Mouse (Mus musculus): ENCODE measurements around the gene Echs1. TPM values are rescaled to one million over a fixed set of nuclear protein-coding genes. Genes with fewer than 3 reads are reported as not detected.

Echs1 gene
- polyA plus RNA-seq, 1 experiment: 60.9 TPM

- H3K4me1 ChIP-seq (replicated peaks; ENCODE audit: control insufficient read depth, insufficient read depth, low read length): no peaks in the 10 kb centered on the region
- no peak for TF ChIP-seq CTCF (IDR thresholded peaks at IDR 0.05; ENCODE audit: borderline replicate concordance, control insufficient read depth, extremely low read depth, insufficient read depth, low read length, poor library complexity)
- no peak for TF ChIP-seq POLR2A (IDR thresholded peaks at IDR 0.05; ENCODE audit: control insufficient read depth, extremely low read depth, insufficient read depth, low read length, poor library complexity)
- H3K27me3 ChIP-seq (ENCODE audit: control insufficient read depth, insufficient read depth, low read length): peaks cover 2% of the 10 kb centered on the region; the same call in 1 of the 2 replicates
- H3K36me3 ChIP-seq (ENCODE audit: control insufficient read depth, insufficient read depth, low read length): no peaks in the 10 kb centered on the region
- no peak for DNase-seq
- no peak overlapping the region for H3K27ac ChIP-seq (ENCODE audit: control insufficient read depth, insufficient read depth, low read length)
- 66% methylated on average over 6 of the region's 6 CpGs for WGBS
- H3K4me3 ChIP-seq (ENCODE audit: control insufficient read depth, insufficient read depth, low read length): no peak overlapping the region
Measured at GRCm38 (mm10) chr7:140067397-140067796, 48.9 kb downstream of the Echs1 start.

- peak; percentile 61 for DNase-seq
- no peak overlapping the region for H3K4me3 ChIP-seq (ENCODE audit: control insufficient read depth, insufficient read depth, low read length)
- H3K4me1 ChIP-seq (replicated peaks; ENCODE audit: control insufficient read depth, insufficient read depth, low read length): 0 out of 2 replicates have a peak, but pooled peaks cover 5% of the 10 kb centered on the region
- TF ChIP-seq POLR2A (IDR thresholded peaks at IDR 0.05; ENCODE audit: control insufficient read depth, extremely low read depth, insufficient read depth, low read length, poor library complexity) (no peak), CTCF (IDR thresholded peaks at IDR 0.05; ENCODE audit: borderline replicate concordance, control insufficient read depth, extremely low read depth, insufficient read depth, low read length, poor library complexity) (no peak)
- H3K36me3 ChIP-seq (ENCODE audit: control insufficient read depth, insufficient read depth, low read length): no peaks in the 10 kb centered on the region
- no peak overlapping the region for H3K27ac ChIP-seq (ENCODE audit: control insufficient read depth, insufficient read depth, low read length)
- WGBS: 22% methylated on average over 7 of the region's 7 CpGs
- peaks cover 19% of the 10 kb centered on the region; the same call in 1 of the 2 replicates for H3K27me3 ChIP-seq (ENCODE audit: control insufficient read depth, insufficient read depth, low read length)
Measured at GRCm38 (mm10) chr7:140063092-140063491, 53.2 kb downstream of the Echs1 start.

GRCm38 (mm10) chr7:140062307-140062706 is 54.0 kb downstream of the Echs1 start:
- no peaks in the 10 kb centered on the region for H3K36me3 ChIP-seq (ENCODE audit: control insufficient read depth, insufficient read depth, low read length)
- peaks cover 23% of the 10 kb centered on the region; the same call in 1 of the 2 replicates for H3K27me3 ChIP-seq (ENCODE audit: control insufficient read depth, insufficient read depth, low read length)
- H3K4me3 ChIP-seq (ENCODE audit: control insufficient read depth, insufficient read depth, low read length): no peak overlapping the region
- H3K4me1 ChIP-seq (replicated peaks; ENCODE audit: control insufficient read depth, insufficient read depth, low read length): 0 out of 2 replicates have a peak, but pooled peaks cover 5% of the 10 kb centered on the region
- WGBS: 36% methylated on average over 11 of the region's 11 CpGs
- H3K27ac ChIP-seq (ENCODE audit: control insufficient read depth, insufficient read depth, low read length): no peak overlapping the region
- DNase-seq: no peak
- TF ChIP-seq CTCF (IDR thresholded peaks at IDR 0.05; ENCODE audit: borderline replicate concordance, control insufficient read depth, extremely low read depth, insufficient read depth, low read length, poor library complexity): no peak
- TF ChIP-seq POLR2A (IDR thresholded peaks at IDR 0.05; ENCODE audit: control insufficient read depth, extremely low read depth, insufficient read depth, low read length, poor library complexity): no peak

GRCm38 (mm10) chr7:140061832-140062130 is 54.5 kb downstream of the Echs1 start:
- H3K27me3 ChIP-seq (ENCODE audit: control insufficient read depth, insufficient read depth, low read length): peaks cover 28% of the 10 kb centered on the region; the same call in 1 of the 2 replicates
- no peak for DNase-seq
- H3K4me1 ChIP-seq (replicated peaks; ENCODE audit: control insufficient read depth, insufficient read depth, low read length): 0 out of 2 replicates have a peak, but pooled peaks cover 5% of the 10 kb centered on the region
- TF ChIP-seq POLR2A (IDR thresholded peaks at IDR 0.05; ENCODE audit: control insufficient read depth, extremely low read depth, insufficient read depth, low read length, poor library complexity): no peak
- TF ChIP-seq CTCF (IDR thresholded peaks at IDR 0.05; ENCODE audit: borderline replicate concordance, control insufficient read depth, extremely low read depth, insufficient read depth, low read length, poor library complexity): no peak
- no peak overlapping the region for H3K27ac ChIP-seq (ENCODE audit: control insufficient read depth, insufficient read depth, low read length)
- 14% methylated on average over 6 of the region's 6 CpGs for WGBS
- no peaks in the 10 kb centered on the region for H3K36me3 ChIP-seq (ENCODE audit: control insufficient read depth, insufficient read depth, low read length)
- no peak overlapping the region for H3K4me3 ChIP-seq (ENCODE audit: control insufficient read depth, insufficient read depth, low read length)

GRCm38 (mm10) chr7:140060936-140061831 is 55.1 kb downstream of the Echs1 start:
- DNase-seq: no peak
- H3K4me1 ChIP-seq (replicated peaks; ENCODE audit: control insufficient read depth, insufficient read depth, low read length): 0 out of 2 replicates have a peak, but pooled peaks cover 5% of the 10 kb centered on the region
- peaks cover 28% of the 10 kb centered on the region; the same call in 1 of the 2 replicates for H3K27me3 ChIP-seq (ENCODE audit: control insufficient read depth, insufficient read depth, low read length)
- TF ChIP-seq CTCF (IDR thresholded peaks at IDR 0.05; ENCODE audit: borderline replicate concordance, control insufficient read depth, extremely low read depth, insufficient read depth, low read length, poor library complexity) (no peak), POLR2A (IDR thresholded peaks at IDR 0.05; ENCODE audit: control insufficient read depth, extremely low read depth, insufficient read depth, low read length, poor library complexity) (no peak)
- no peak overlapping the region for H3K4me3 ChIP-seq (ENCODE audit: control insufficient read depth, insufficient read depth, low read length)
- 5% methylated on average over 47 of the region's 47 CpGs for WGBS
- H3K36me3 ChIP-seq (ENCODE audit: control insufficient read depth, insufficient read depth, low read length): no peaks in the 10 kb centered on the region
- H3K27ac ChIP-seq (ENCODE audit: control insufficient read depth, insufficient read depth, low read length): no peak overlapping the region

- TF ChIP-seq CTCF (IDR thresholded peaks at IDR 0.05; ENCODE audit: borderline replicate concordance, control insufficient read depth, extremely low read depth, insufficient read depth, low read length, poor library complexity) (no peak), POLR2A (IDR thresholded peaks at IDR 0.05; ENCODE audit: control insufficient read depth, extremely low read depth, insufficient read depth, low read length, poor library complexity) (no peak)
- Histone ChIP-seq H3K4me3 (ENCODE audit: control insufficient read depth, insufficient read depth, low read length) (no peak overlapping the region), H3K4me1 (replicated peaks; ENCODE audit: control insufficient read depth, insufficient read depth, low read length) (0 out of 2 replicates have a peak, but pooled peaks cover 5% of the 10 kb centered on the region), H3K27ac (ENCODE audit: control insufficient read depth, insufficient read depth, low read length) (no peak overlapping the region), H3K27me3 (ENCODE audit: control insufficient read depth, insufficient read depth, low read length) (peaks cover 31% of the 10 kb centered on the region), H3K36me3 (ENCODE audit: control insufficient read depth, insufficient read depth, low read length) (no peaks in the 10 kb centered on the region)
- DNase-seq: no peak
- 76% methylated on average over 4 of the region's 4 CpGs for WGBS
Measured at GRCm38 (mm10) chr7:140059601-140060000, 56.7 kb downstream of the Echs1 start.
